Mouse (Mus musculus) heart, embryonic 15.5 days (tissue): ENCODE results near the gene Dcxr. TPM values are rescaled to one million over a fixed set of nuclear protein-coding genes. Genes with fewer than 3 reads are reported as not detected.

Experiments
- ATAC-seq: fragments of 200-750 bp; cut with Nextera tagmentation; replicated peaks from 2 replicates; pipeline ENCODE4 v1.8.0; 2017; ENCODE audit warnings: low read depth, moderate TSS enrichment; ENCODE audit not compliant: insufficient number of reproducible peaks, insufficient read depth, low FRiP score
- H3K27ac ChIP-seq: fragments of 300-500 bp; sonication (generic); 2 replicates; pipeline ENCODE4 v1.5.1; 2015; ENCODE audit warnings: mild to moderate bottlenecking, inconsistent platforms
- H3K27me3 ChIP-seq: fragments of 300-500 bp; sonication (generic); 2 replicates; pipeline ENCODE4 v1.6.1; 2015; ENCODE audit warnings: inconsistent platforms
- H3K36me3 ChIP-seq: fragments of 300-500 bp; sonication (generic); 2 replicates; pipeline ENCODE4 v1.6.1; 2015; ENCODE audit warnings: mild to moderate bottlenecking, inconsistent platforms
- H3K4me1 ChIP-seq: fragments of 300-500 bp; sonication (generic); replicated peaks from 2 replicates; pipeline ENCODE4 v1.6.1; 2015; ENCODE audit warnings: inconsistent platforms
- H3K4me2 ChIP-seq: fragments of 300-500 bp; sonication (generic); 2 replicates; pipeline ENCODE4 v1.6.1; 2015; ENCODE audit warnings: inconsistent platforms, mild to moderate bottlenecking, moderate library complexity
- H3K4me3 ChIP-seq: fragments of 300-500 bp; sonication (generic); 2 replicates; pipeline ENCODE4 v1.5.1; 2015; ENCODE audit warnings: mild to moderate bottlenecking, inconsistent platforms
- H3K9ac ChIP-seq: fragments of 300-500 bp; sonication (generic); 2 replicates; pipeline ENCODE4 v1.6.1; 2015; ENCODE audit warnings: mild to moderate bottlenecking, inconsistent platforms
- H3K9me3 ChIP-seq: fragments of 300-500 bp; sonication (generic); replicated peaks from 2 replicates; pipeline ENCODE4 v1.6.1; 2016; ENCODE audit warnings: inconsistent platforms
- WGBS: fragments of 180-500 bp; shearing (Covaris S2); methylation state at CpG from one replicate; pipeline ENCODE4 v1.1.7; 2015; ENCODE audit warnings: mixed read lengths; 5-methylcytosine and 5-hydroxymethylcytosine counted together
- polyA plus RNA-seq: library from polyadenylated mRNA; unstranded; fragments of >200 nt; fragmentation: Nextera tagmentation; extraction: Ambion mirVana; gene quantifications from 2 replicates; pipeline ENCODE4 v1.2.1, GENCODE M21; 2015

Dcxr gene
- polyA plus RNA-seq, 1 experiment from 2014 or later = 7.0 TPM

DNA sequence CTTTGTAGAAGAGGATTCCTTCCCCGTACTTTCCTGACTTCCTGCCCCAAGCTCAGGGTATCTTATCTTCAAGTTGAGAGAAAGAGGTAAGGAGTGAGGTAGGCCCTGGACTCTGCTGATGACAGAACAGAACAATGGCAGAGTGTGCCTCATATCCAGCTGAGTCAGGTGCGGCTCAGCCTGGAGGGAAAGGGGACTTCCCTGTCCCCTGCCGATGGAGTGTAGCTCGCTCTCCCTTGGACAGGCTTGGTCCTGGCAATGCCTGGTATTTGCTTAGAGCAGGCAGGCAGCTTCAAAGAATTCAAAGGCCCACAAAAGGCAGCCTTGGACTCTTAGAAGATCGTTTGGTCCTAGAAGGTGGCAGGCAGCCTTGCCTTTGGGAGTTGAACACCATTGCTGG lies 21.0 kb downstream of the Dcxr start:
- no peak overlapping the region for H3K4me3 ChIP-seq
- WGBS = 56% methylated on average over 5 of the region's 5 CpGs
- no peaks in the 10 kb centered on the region for H3K27me3 ChIP-seq
- no peak overlapping the region for H3K4me2 ChIP-seq
- peaks cover 41% of the 10 kb centered on the region for H3K4me1 ChIP-seq
- no peak overlapping the region for H3K9ac ChIP-seq
- ATAC-seq = no peak
- H3K36me3 ChIP-seq = peaks cover 8% of the 10 kb centered on the region
- H3K9me3 ChIP-seq = no peaks in the 10 kb centered on the region
- H3K27ac ChIP-seq = no peak overlapping the region

DNA sequence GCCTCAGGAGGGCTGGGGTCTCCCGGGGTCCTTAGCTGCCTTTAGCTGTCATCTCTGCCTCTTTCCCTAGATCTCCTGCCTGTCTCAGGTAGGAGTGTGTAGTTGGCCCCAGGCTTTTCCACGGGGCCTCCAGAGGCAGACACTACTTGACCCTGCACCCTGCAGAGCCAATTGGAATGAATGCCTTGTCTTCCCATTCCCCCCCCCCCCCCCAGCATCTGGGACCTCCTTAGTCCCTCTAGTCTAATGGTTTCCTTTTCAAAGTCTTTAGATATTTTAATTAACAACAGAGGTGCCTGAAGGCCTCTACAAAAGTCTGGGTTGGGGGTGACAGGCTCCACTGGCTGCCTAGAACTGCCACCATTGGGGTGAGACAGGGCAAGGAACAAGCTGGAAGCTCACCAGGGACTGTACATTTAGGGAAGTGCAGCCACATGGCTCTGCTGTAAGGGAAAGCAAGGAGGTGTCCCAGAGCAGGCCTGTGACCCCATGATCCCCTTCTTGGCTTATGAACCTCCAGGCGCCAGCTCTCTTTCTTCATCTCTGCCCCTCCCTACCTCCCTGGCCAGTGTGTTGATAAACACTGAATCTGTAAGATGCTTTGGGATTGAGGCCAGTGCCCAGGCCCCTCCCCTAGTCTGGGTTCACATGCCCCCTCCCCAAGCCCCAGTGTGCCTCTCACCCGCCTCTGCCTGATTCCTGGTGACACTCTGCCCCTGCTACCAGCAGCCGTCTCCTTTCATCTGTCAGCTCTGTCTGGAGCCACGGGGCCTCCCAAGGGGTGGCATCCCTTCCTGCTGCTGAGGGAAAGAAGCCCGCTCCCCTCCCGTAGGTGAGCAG lies 22.4 kb downstream of the Dcxr start:
- Histone ChIP-seq H3K27ac (peak overlapping the region; percentile 77), H3K27me3 (no peaks in the 10 kb centered on the region), H3K36me3 (peaks cover 5% of the 10 kb centered on the region), H3K9me3 (no peaks in the 10 kb centered on the region), H3K4me1 (peaks cover 41% of the 10 kb centered on the region), H3K4me3 (no peak overlapping the region), H3K4me2 (0 out of 2 replicates have a peak overlapping the region, but pooled peaks have one; percentile 2), H3K9ac (no peak overlapping the region; the same call in 1 of the 2 replicates)
- 32% methylated on average over 8 of the region's 8 CpGs for WGBS
- peak; percentile 18; the same call in 1 of the 2 replicates for ATAC-seq

DNA sequence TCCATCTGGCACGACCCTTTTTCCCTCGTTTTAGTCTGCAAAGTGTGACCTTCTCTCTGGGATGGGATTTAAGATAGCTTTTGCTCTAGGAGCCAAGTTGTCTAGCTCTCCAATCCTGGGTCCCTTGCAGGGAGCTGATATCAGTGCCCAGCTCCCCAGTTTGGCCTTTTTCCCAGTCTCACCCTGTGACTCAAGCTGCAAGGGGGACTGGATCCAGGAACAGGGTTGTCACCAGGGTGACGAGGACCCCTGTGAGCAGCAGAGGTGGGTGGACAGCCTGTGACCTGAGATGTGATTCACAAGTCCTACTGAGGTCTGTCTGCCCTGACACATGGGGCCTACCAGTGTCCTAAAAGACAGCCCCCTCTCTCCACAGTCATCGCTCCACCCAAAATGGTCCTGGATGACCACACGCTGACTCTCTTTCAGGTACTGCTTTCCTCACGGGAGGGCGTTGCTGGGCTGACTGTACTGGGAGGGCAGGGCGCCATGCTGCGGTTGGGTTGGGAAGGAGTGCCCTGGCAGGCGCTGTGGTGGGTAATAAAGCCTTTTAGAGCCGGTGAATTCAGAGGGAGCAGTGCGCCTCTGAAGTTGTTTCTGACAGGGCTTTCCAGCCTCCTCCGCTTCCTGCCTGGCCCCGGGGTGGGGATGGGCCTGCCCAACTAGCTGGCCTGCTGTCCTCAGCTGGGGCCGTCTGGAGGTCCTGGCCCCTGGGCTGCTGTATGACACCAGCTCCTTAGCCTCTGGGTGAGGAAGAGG lies 23.2 kb downstream of the Dcxr start:
- H3K27me3 ChIP-seq = no peaks in the 10 kb centered on the region
- 0 out of 2 replicates have a peak overlapping the region, but pooled peaks have one; percentile 2 for H3K4me2 ChIP-seq
- H3K27ac ChIP-seq = peak overlapping the region; percentile 77
- 47% methylated on average over 15 of the region's 15 CpGs for WGBS
- peaks cover 5% of the 10 kb centered on the region; the same call in 1 of the 2 replicates for H3K36me3 ChIP-seq
- ATAC-seq = 0 out of 2 replicates have a peak, but pooled peaks have one; percentile 24
- peak overlapping the region; percentile 12; the same call in 1 of the 2 replicates for H3K9ac ChIP-seq
- no peak overlapping the region for H3K4me3 ChIP-seq
- peaks cover 45% of the 10 kb centered on the region for H3K4me1 ChIP-seq
- H3K9me3 ChIP-seq = no peaks in the 10 kb centered on the region

DNA sequence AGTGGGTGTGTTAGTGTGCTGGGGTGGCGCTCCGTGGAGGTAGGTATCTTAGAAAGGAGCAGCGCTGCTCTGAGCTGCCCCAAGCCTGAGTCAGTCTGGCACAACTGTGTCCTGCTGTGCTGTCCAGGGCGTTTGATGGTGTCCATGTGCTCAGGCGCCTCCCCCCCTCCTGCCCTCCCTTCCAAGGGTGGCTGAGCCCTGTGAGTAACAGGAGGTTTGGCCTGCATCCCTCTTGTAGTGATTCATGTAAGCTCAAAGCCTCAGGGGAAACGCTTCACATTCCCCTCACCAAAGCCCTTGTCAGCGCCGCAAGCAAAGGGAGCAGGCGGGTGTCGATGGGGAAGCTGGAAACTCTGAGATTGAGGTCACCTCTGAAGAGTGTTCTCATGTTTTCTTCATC lies 29.3 kb downstream of the Dcxr start:
- Histone ChIP-seq H3K4me3 (no peak overlapping the region), H3K9ac (peak overlapping the region; percentile 34; the same call in 1 of the 2 replicates), H3K27ac (peak overlapping the region; percentile 69), H3K36me3 (peaks cover 5% of the 10 kb centered on the region; the same call in 1 of the 2 replicates), H3K4me1 (peaks cover 44% of the 10 kb centered on the region), H3K27me3 (no peaks in the 10 kb centered on the region), H3K9me3 (no peaks in the 10 kb centered on the region), H3K4me2 (no peak overlapping the region)
- WGBS = 33% methylated on average over 10 of the region's 10 CpGs
- peak; percentile 76 for ATAC-seq

DNA sequence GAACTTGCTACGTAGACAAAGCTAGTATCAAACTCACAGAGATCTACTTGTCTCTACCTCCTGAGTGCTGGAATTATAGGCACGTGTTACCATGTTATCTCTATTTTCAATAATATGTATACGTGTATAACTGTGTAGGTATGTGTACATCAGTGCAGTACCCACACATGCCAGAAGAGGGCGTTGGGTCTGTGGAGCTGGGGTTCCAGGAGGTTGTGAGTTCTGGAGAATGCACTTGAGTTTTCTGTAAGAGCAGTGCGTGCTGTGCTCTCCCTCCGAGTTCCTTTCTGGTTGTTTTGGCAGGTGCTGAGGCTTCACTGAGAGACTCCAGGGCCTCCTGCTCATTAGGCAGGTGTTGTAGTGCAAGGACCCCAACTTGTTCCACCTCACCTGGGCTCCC lies 30.5 kb downstream of the Dcxr start:
- H3K4me1 ChIP-seq = peaks cover 52% of the 10 kb centered on the region

DNA sequence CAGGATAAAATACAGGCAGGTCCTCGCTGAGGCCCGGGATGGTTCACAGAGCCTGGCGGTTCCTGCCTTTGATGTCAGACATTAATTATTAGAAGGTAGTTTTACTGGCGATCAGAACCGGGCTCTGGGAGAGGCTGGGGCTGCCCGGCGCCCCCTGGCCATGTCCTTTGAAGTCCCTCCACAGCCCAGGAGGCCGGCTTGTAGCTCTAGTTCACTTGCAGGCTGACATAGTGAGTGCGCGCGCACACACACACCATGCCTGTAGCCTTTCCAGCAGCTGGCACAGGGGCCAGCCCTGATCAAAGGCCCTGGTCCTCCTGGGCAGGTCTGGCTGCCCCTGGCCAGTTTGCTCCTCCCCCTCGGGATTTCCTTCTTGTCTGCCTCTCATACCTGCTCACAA lies 31.4 kb downstream of the Dcxr start:
- no peaks in the 10 kb centered on the region for H3K9me3 ChIP-seq
- H3K4me2 ChIP-seq = no peak overlapping the region
- WGBS = 55% methylated on average over 12 of the region's 12 CpGs
- H3K36me3 ChIP-seq = no peaks in the 10 kb centered on the region
- H3K27ac ChIP-seq = peak overlapping the region; percentile 18; the same call in 1 of the 2 replicates
- H3K27me3 ChIP-seq = no peaks in the 10 kb centered on the region
- no peak for ATAC-seq
- no peak overlapping the region for H3K4me3 ChIP-seq
- peaks cover 52% of the 10 kb centered on the region for H3K4me1 ChIP-seq
- no peak overlapping the region for H3K9ac ChIP-seq

More for the DNA sequence above, 30.5 kb downstream of the Dcxr start:
- H3K27ac ChIP-seq = no peak overlapping the region
- no peaks in the 10 kb centered on the region for H3K9me3 ChIP-seq
- no peaks in the 10 kb centered on the region for H3K27me3 ChIP-seq
- H3K4me3 ChIP-seq = no peak overlapping the region
- ATAC-seq = no peak
- H3K36me3 ChIP-seq = no peaks in the 10 kb centered on the region
- no peak overlapping the region for H3K4me2 ChIP-seq
- WGBS = 90% methylated on average over 6 of the region's 6 CpGs
- H3K9ac ChIP-seq = no peak overlapping the region

DNA sequence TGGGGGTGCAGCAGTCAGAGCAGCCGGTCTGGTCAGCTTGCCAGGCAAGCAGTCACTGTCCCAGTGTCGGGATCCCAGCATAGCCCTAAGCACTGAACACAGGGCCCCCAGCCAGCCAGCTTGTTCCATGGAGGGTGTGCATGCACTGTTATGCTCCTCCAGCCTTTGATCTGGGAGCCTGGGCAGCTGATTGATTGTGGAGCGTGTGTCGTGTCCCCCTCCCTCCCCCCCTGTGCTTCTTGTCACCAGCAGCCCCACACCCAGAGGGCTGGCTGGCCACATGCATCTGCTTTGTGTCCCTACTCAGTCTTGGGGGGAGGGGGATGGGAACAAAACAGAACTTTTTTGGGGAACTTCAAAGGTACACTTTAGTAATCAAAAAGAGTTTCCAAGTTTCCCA lies 31.9 kb downstream of the Dcxr start:
- peak overlapping the region; percentile 18 for H3K27ac ChIP-seq
- no peaks in the 10 kb centered on the region for H3K27me3 ChIP-seq
- no peak overlapping the region for H3K9ac ChIP-seq
- peaks cover 52% of the 10 kb centered on the region for H3K4me1 ChIP-seq
- no peak overlapping the region for H3K4me2 ChIP-seq
- peak; percentile 48 for ATAC-seq
- no peaks in the 10 kb centered on the region for H3K36me3 ChIP-seq
- 24% methylated on average over 4 of the region's 4 CpGs for WGBS
- no peak overlapping the region for H3K4me3 ChIP-seq
- no peaks in the 10 kb centered on the region for H3K9me3 ChIP-seq

DNA sequence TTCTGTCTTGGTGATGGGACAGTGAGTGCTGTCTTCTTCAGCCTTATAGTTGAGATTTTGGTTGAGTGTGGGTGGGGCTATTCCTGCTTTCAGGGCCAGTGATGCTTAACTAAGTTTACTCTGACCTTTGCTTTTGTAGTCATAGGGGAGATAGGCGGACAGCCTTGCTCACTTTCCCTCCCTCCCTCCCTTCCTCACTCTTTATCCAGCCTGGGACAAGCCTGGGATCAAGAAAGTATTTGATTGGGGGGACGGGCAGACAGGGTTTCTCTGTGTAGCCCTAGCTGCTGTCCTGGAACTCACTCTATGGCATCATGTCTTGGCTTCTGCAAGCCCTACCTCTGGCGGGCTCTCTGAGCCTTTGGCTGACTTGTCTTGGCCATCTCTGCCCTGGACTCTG lies 33.6 kb downstream of the Dcxr start:
- 82% methylated on average over 3 of the region's 3 CpGs for WGBS

DNA sequence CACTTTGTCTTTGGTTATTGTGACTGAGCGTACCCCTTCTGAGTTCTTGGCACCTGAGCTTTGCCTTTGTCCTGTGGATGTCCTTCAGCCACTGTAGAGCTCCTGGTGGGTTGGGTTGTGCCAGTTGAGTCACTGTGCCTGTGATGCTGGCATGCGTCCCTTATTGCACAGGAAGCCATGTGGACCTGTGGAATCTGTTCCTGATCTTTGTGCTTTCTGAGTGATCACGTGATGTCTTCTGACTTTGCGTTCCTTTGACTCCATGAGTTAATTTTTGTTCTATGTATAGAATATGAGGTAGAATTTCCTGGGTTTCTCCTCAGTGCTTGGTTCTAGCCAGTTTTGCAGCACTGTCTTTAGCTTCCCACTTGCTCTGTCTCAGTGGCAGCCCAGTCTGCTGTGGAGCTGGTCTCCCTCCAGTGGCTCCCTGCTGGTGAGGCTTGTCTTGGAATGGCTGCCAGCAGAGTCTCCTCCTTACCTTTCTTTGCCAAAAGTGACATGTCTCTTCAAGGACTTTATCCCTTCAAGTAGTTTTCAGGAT lies 34.5 kb downstream of the Dcxr start:
- 76% methylated on average over 4 of the region's 4 CpGs for WGBS
- H3K36me3 ChIP-seq = peaks cover 8% of the 10 kb centered on the region
- H3K4me3 ChIP-seq = no peak overlapping the region
- H3K4me2 ChIP-seq = no peak overlapping the region
- no peak overlapping the region for H3K9ac ChIP-seq
- no peaks in the 10 kb centered on the region for H3K27me3 ChIP-seq
- ATAC-seq = no peak
- H3K9me3 ChIP-seq = no peaks in the 10 kb centered on the region
- H3K4me1 ChIP-seq = peaks cover 36% of the 10 kb centered on the region
- peak overlapping the region; percentile 55 for H3K27ac ChIP-seq

More for the DNA sequence above, 33.6 kb downstream of the Dcxr start:
- Histone ChIP-seq H3K4me2 (no peak overlapping the region), H3K4me3 (no peak overlapping the region), H3K9me3 (no peaks in the 10 kb centered on the region), H3K9ac (no peak overlapping the region), H3K4me1 (peaks cover 45% of the 10 kb centered on the region), H3K27me3 (no peaks in the 10 kb centered on the region), H3K27ac (no peak overlapping the region), H3K36me3 (peaks cover 8% of the 10 kb centered on the region)
- ATAC-seq = no peak

DNA sequence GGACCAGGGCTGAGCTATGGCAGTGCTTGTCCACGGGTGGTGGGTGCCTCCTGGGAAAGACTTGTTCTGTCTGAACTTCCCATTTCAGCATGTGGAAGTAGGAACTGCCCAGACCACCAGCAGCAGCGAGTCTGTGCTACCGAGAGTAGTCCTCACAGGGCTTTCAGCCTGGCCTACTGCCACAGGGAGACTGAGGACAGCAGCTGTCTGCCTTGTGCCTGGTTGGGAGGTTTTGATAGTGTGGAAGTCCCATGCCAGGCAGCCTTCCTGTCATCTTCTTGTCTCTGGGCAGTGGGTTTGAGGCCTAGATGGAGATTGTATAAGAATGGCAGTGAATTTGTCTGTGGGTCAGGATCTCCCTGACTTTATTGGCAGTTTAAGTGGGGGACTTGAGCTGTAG lies 37.7 kb downstream of the Dcxr start:
- 78% methylated on average over 3 of the region's 3 CpGs for WGBS
- no peak for ATAC-seq
- Histone ChIP-seq H3K9me3 (no peaks in the 10 kb centered on the region), H3K4me3 (no peak overlapping the region), H3K4me1 (peaks cover 12% of the 10 kb centered on the region), H3K27ac (no peak overlapping the region), H3K36me3 (peaks cover 11% of the 10 kb centered on the region), H3K4me2 (no peak overlapping the region), H3K27me3 (no peaks in the 10 kb centered on the region), H3K9ac (no peak overlapping the region)

DNA sequence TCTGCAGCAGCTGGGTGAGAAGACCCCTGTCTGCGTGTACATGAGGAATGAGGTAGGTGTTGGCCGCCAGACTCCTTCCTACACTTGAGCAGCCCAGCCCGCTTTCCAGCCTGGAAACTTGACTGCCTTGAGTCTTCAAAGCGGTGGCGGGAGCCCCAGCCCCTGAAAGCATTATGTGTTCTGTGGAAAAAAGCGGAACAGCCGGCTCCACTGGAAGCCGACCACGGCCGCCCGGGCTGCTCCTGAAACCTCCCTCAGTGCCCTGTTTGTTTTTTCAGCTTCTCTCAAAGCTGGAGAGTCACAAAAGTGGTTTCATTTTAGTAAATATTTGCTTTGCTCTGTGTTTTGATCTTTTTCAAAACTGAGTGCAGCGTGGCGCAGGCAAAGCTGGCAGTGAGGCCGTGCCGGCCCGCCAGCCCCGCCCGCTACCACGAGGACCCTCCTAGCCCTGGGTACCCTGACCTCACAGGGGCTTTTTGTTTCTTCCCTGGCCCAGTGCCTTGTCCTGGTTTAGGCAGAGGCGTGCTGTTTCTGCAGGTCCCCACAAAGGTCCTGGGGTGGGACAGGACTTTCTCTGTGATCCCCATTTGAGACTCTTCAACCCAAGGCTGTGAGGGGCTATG lies 40.3 kb downstream of the Dcxr start:
- H3K4me2 ChIP-seq = no peak overlapping the region
- no peak overlapping the region for H3K4me3 ChIP-seq
- 84% methylated on average over 20 of the region's 20 CpGs for WGBS
- H3K9ac ChIP-seq = no peak overlapping the region
- no peak for ATAC-seq
- H3K36me3 ChIP-seq = peaks cover 16% of the 10 kb centered on the region
- no peaks in the 10 kb centered on the region for H3K27me3 ChIP-seq
- no peak overlapping the region for H3K27ac ChIP-seq
- no peaks in the 10 kb centered on the region for H3K4me1 ChIP-seq
- H3K9me3 ChIP-seq = no peaks in the 10 kb centered on the region
